Mouse (Mus musculus): ENCODE results near the gene Zfp36l1.

DNA sequence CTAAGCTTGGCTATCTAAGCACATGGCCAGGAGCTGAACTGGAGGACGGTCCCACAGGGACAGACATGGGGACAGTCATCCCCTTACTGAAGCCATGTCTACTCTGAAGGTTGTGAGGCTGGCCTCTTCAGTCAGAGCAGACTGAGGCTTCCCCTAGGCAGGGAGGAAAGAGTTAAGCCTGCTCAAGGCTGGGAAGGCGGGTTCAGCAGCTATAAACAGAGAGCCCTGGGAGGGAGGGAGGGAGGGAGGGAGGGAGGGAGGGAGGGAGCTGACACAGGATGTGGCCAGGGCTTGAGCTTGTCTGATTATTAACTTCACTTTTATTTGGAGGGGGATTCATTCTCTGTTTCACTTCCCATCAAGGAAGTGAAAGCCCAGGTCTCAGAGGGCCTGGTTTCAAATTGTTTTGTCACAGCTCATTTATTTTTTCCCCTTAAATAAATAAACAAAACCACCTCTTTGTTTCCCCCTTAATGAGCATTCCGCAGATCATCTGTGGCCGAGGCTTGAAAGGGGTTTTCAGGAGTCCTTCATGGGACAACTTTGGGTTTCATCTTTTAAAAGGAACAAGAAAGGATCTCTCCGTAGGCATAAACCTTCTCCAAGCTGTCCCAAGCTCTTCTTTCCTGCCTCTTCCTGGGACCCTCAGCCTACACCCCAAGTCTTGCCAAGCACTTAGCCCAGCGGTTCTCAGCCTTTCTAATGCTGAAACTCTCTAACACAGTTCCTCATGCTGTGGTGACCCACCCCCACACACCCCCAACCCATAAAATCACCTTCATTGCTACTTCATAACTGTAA is 17.9 kb upstream of the Zfp36l1 start:
- TF ChIP-seq POLR2A (IDR thresholded peaks at IDR 0.05; ENCODE audit: insufficient read depth, low read depth, low read length) (no peak), CTCF (IDR thresholded peaks at IDR 0.05; ENCODE audit: insufficient read depth, low read depth, low read length) (no peak)
